Mouse (Mus musculus): Measurements from ENCODE around the gene Otp. TPM values are rescaled to one million over a fixed set of nuclear protein-coding genes. Genes with fewer than 3 reads are reported as not detected.

Gene Otp
- polyA plus RNA-seq, 1 experiment from 2014 or later = not detected

DNA sequence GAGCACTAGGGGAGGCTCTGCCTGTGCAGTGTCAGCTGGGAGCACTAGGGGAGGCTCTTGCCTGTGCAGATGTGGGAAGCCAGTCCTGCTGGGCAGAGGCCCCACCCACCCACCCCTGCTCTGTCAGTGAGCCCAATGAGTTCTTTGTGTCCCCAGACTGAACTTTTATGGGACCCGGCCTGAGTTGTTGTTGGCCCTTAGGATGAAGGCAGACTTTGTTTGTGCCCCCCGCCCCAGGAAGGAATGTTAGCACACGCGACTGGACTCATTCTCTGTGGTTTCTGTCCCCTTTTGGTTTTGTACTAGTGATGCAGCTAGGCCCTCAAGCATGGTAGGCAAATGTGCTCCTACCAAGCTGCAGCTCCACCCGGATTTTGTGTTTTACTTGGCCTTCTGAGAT lies 32.2 kb upstream of the Otp start:
- Histone ChIP-seq H3K27me3 (ENCODE audit: insufficient read depth, low read length) (no peaks in the 10 kb centered on the region), H3K4me3 (replicated peaks; ENCODE audit: low read depth, low read length) (no peak overlapping the region), H3K4me1 (replicated peaks; ENCODE audit: insufficient read depth, low read length) (no peaks in the 10 kb centered on the region), H3K4me2 (ENCODE audit: low read length) (no peak overlapping the region), H3K27ac (no peak overlapping the region), H3K9ac (ENCODE audit: low read depth, low read length) (no peak overlapping the region), H3K9me3 (replicated peaks; ENCODE audit: low read length) (no peaks in the 10 kb centered on the region), H3K36me3 (ENCODE audit: insufficient read depth, low read length) (peaks cover 11% of the 10 kb centered on the region; the same call in 1 of the 2 replicates)
- no peak for DNase-seq (ENCODE audit: low spot score)
- TF ChIP-seq CTCF (IDR thresholded peaks at IDR 0.05; ENCODE audit: low read depth) = no peak
- ATAC-seq (replicated peaks; ENCODE audit: low FRiP score, low read depth) = no peak
- 61% methylated on average over 5 of the region's 5 CpGs for WGBS

DNA sequence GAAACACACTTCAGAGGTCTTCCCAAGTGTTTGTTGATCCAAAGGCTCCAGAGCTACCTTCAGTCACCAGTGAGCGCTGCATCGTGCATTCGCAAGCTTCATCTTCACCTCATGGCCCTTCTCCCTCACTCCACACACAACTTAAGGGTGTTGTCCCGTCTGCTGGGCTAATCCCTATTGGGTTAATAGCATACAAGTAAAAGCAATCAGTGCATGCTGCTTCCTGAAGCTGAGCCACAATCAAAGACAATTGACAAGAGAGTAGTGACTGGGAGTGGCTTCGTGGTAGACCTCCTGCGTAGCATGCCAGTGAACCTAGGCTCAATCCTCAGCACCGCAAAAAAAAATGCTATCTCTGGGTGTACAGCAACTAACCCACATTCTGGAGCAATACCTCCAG lies 27.5 kb upstream of the Otp start:
- WGBS = 62% methylated on average over 7 of the region's 7 CpGs
- Histone ChIP-seq H3K4me2 (ENCODE audit: low read length) (no peak overlapping the region), H3K36me3 (ENCODE audit: insufficient read depth, low read length) (0 out of 2 replicates have a peak, but pooled peaks cover 4% of the 10 kb centered on the region), H3K4me3 (replicated peaks; ENCODE audit: low read depth, low read length) (no peak overlapping the region), H3K27ac (no peak overlapping the region), H3K4me1 (replicated peaks; ENCODE audit: insufficient read depth, low read length) (no peaks in the 10 kb centered on the region), H3K9ac (ENCODE audit: low read depth, low read length) (no peak overlapping the region), H3K9me3 (replicated peaks; ENCODE audit: low read length) (no peaks in the 10 kb centered on the region), H3K27me3 (ENCODE audit: insufficient read depth, low read length) (no peaks in the 10 kb centered on the region)
- ATAC-seq (replicated peaks; ENCODE audit: low FRiP score, low read depth) = no peak
- no peak for TF ChIP-seq CTCF (IDR thresholded peaks at IDR 0.05; ENCODE audit: low read depth)
- no peak for DNase-seq (ENCODE audit: low spot score)

DNA sequence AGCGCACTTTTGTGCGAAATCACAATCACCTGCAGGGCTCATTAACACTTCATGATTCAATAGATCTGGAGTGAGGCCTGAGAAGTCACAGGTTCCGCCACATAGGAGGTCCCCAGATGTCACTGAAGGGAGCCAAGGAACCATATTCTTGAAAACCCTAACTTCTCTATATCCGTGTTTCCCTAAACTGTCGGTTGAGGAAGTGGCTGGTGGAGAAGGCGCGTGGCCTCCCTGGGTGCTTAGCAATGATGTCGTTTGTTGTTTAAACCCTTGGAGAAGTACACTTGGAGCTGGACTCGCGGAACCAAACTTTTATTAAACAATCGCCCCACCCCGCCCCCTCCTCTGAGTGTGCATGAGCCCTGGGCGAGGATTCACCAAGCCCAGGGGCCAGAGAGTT lies 26.1 kb upstream of the Otp start:
- 64% methylated on average over 13 of the region's 13 CpGs for WGBS
- H3K4me1 ChIP-seq (replicated peaks; ENCODE audit: insufficient read depth, low read length) = no peaks in the 10 kb centered on the region
- no peak for ATAC-seq (replicated peaks; ENCODE audit: low FRiP score, low read depth)
- H3K27ac ChIP-seq = no peak overlapping the region
- DNase-seq (ENCODE audit: low spot score) = no peak
- H3K9ac ChIP-seq (ENCODE audit: low read depth, low read length) = no peak overlapping the region
- H3K36me3 ChIP-seq (ENCODE audit: insufficient read depth, low read length) = no peaks in the 10 kb centered on the region
- H3K27me3 ChIP-seq (ENCODE audit: insufficient read depth, low read length) = no peaks in the 10 kb centered on the region
- no peak overlapping the region for H3K4me2 ChIP-seq (ENCODE audit: low read length)
- H3K9me3 ChIP-seq (replicated peaks; ENCODE audit: low read length) = no peaks in the 10 kb centered on the region
- no peak overlapping the region for H3K4me3 ChIP-seq (replicated peaks; ENCODE audit: low read depth, low read length)
- no peak for TF ChIP-seq CTCF (IDR thresholded peaks at IDR 0.05; ENCODE audit: low read depth)

DNA sequence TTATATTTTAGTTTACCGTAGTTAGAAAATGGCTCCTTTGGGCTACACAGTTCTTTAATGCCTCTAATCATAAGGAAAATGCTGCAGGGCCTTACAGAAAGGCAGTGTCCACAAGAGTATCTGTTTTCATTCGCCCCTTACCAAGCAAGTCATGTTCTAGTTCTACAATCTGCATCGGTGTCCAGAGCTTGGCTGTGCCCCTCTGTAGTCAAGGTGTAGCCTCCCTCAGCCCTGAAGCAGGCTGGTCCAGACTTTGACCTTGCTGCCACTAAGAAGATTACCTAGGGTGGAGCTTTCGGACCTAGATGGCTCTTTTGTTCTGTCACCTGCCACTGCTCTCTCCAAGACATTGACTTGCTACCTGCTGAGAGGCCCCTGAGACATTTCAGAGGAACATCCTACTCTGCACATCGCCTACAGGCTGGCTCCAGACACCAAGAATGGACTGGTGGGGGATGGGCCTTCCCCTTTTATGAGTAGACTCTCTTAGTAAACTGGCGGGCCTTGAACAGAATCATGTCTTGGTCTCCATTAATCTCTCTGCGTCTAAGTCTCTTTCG lies 17.3 kb upstream of the Otp start:
- Histone ChIP-seq H3K27ac (no peak overlapping the region), H3K4me2 (ENCODE audit: low read length) (no peak overlapping the region), H3K4me3 (replicated peaks; ENCODE audit: low read depth, low read length) (no peak overlapping the region), H3K36me3 (ENCODE audit: insufficient read depth, low read length) (no peaks in the 10 kb centered on the region), H3K27me3 (ENCODE audit: insufficient read depth, low read length) (no peaks in the 10 kb centered on the region), H3K4me1 (replicated peaks; ENCODE audit: insufficient read depth, low read length) (no peaks in the 10 kb centered on the region), H3K9ac (ENCODE audit: low read depth, low read length) (no peak overlapping the region), H3K9me3 (replicated peaks; ENCODE audit: low read length) (no peaks in the 10 kb centered on the region)
- no peak for DNase-seq (ENCODE audit: low spot score)
- ATAC-seq (replicated peaks; ENCODE audit: low FRiP score, low read depth) = no peak
- WGBS = 77% methylated on average over 8 of the region's 8 CpGs
- no peak for TF ChIP-seq CTCF (IDR thresholded peaks at IDR 0.05; ENCODE audit: low read depth)

DNA sequence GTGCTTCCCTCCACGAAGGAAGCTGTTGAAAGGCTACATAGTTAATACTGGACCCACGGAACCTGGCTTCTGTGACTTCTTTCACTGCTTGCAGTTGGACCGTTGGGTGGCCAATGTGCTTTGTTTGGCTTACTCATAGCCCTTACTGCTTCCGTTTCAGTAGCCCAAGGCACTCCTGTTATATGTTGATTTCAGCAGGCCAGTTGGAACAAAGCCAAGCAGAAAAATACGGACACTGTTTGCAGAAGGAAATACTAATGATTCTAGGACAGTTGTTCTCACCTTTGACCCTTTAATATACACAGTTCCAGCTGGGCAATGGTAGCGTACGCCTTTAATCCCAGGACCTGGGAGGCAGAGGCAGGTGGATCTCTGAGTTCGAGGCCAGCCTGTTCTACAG lies 16.1 kb upstream of the Otp start:
- Histone ChIP-seq H3K9me3 (replicated peaks; ENCODE audit: low read length) (no peaks in the 10 kb centered on the region), H3K4me2 (ENCODE audit: low read length) (no peak overlapping the region), H3K27ac (no peak overlapping the region), H3K4me3 (replicated peaks; ENCODE audit: low read depth, low read length) (no peak overlapping the region), H3K9ac (ENCODE audit: low read depth, low read length) (no peak overlapping the region), H3K27me3 (ENCODE audit: insufficient read depth, low read length) (no peaks in the 10 kb centered on the region), H3K36me3 (ENCODE audit: insufficient read depth, low read length) (no peaks in the 10 kb centered on the region), H3K4me1 (replicated peaks; ENCODE audit: insufficient read depth, low read length) (no peaks in the 10 kb centered on the region)
- DNase-seq (ENCODE audit: low spot score) (no peak), ATAC-seq (replicated peaks; ENCODE audit: low FRiP score, low read depth) (no peak)
- 73% methylated on average over 8 of the region's 8 CpGs for WGBS
- no peak for TF ChIP-seq CTCF (IDR thresholded peaks at IDR 0.05; ENCODE audit: low read depth)

DNA sequence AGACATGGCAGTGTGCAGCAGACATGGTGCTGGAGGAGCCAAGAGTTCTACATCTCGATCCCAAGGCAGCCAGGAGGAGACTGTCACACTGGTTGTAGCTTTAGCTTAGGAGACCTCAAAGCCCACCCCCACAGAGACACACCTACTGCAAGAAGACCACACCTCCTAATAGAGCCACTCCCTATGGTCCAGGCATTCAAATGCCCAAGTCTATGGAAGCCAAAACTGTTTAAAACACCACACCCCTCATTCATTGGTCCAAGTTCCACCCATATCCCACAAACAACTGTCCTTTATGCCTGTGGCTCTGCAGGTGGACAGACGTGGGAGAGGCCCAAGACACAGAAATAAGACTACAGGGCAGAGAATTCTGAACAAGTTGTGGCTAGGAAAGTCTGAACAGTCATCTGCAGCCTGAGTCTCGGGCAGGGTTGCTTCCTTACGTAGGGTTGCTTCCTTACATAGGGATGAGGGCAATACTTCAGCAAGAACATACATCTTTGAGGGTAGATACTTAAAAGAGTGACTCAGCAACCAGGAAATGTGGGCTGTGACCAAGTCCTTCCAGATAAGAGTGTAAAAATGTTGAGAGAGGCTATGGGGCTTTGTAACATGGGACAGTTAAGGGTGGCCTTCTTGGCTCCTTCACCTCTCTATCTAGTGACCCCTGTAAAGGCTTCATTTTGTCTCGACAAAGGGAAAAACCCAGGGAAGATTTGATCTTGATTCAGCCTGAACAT lies 12.7 kb upstream of the Otp start:
- no peak overlapping the region for H3K27ac ChIP-seq
- no peaks in the 10 kb centered on the region for H3K4me1 ChIP-seq (replicated peaks; ENCODE audit: insufficient read depth, low read length)
- peaks cover 13% of the 10 kb centered on the region for H3K27me3 ChIP-seq (ENCODE audit: insufficient read depth, low read length)
- TF ChIP-seq CTCF (IDR thresholded peaks at IDR 0.05; ENCODE audit: low read depth) = no peak
- H3K9me3 ChIP-seq (replicated peaks; ENCODE audit: low read length) = no peaks in the 10 kb centered on the region
- ATAC-seq (replicated peaks; ENCODE audit: low FRiP score, low read depth) (no peak), DNase-seq (ENCODE audit: low spot score) (no peak)
- no peak overlapping the region for H3K4me2 ChIP-seq (ENCODE audit: low read length)
- no peak overlapping the region for H3K4me3 ChIP-seq (replicated peaks; ENCODE audit: low read depth, low read length)
- no peak overlapping the region for H3K9ac ChIP-seq (ENCODE audit: low read depth, low read length)
- H3K36me3 ChIP-seq (ENCODE audit: insufficient read depth, low read length) = no peaks in the 10 kb centered on the region
- WGBS = 74% methylated on average over 5 of the region's 5 CpGs
